Mouse (Mus musculus) myocyte (in vitro differentiated cells): ENCODE results near the gene Fam189a1.

Experiments
- CEBPB ChIP-seq: IDR thresholded peaks from 2 replicates; pipeline ENCODE4 v1.6.1; 2011; ENCODE audit warnings: mild to moderate bottlenecking, moderate library complexity; ENCODE audit not compliant: poor library complexity, insufficient read depth, severe bottlenecking
- E2F4 ChIP-seq: IDR thresholded peaks from one replicate; pipeline ENCODE4 v1.6.1; 2011; ENCODE audit warnings: mild to moderate bottlenecking, control low read depth, moderate library complexity; ENCODE audit not compliant: insufficient read depth
- MYOD1 ChIP-seq, 3 experiments: IDR thresholded peaks; one replicate each; pipeline ENCODE4 v1.6.1; 2011; ENCODE audit warnings: control low read depth in 2 of 3, low read depth in 2 of 3, mild to moderate bottlenecking in 2 of 3, moderate library complexity in 1 of 3; ENCODE audit not compliant: insufficient read length in 2 of 3, control insufficient read depth in 1 of 3
- POLR2A ChIP-seq: IDR thresholded peaks from one replicate; pipeline ENCODE4 v1.6.1; 2011; ENCODE audit warnings: low read depth, mild to moderate bottlenecking, control low read depth, moderate library complexity; ENCODE audit not compliant: insufficient read length
- POLR2AphosphoS2 ChIP-seq: IDR thresholded peaks from one replicate; pipeline ENCODE4 v1.6.1; 2011; ENCODE audit warnings: low read depth, control low read depth; ENCODE audit not compliant: insufficient read length
- REST ChIP-seq: IDR thresholded peaks from one replicate; pipeline ENCODE4 v1.6.1; 2011; ENCODE audit warnings: mild to moderate bottlenecking, control low read depth, moderate library complexity; ENCODE audit not compliant: insufficient read depth, insufficient read length
- TCF12 ChIP-seq: IDR thresholded peaks from one replicate; pipeline ENCODE4 v1.6.1; 2011; ENCODE audit warnings: mild to moderate bottlenecking, control low read depth; ENCODE audit not compliant: poor library complexity, insufficient read depth, severe bottlenecking
- USF1 ChIP-seq: IDR thresholded peaks from one replicate; pipeline ENCODE4 v1.6.1; 2011; ENCODE audit warnings: low read depth, mild to moderate bottlenecking, control low read depth, moderate library complexity

DNA sequence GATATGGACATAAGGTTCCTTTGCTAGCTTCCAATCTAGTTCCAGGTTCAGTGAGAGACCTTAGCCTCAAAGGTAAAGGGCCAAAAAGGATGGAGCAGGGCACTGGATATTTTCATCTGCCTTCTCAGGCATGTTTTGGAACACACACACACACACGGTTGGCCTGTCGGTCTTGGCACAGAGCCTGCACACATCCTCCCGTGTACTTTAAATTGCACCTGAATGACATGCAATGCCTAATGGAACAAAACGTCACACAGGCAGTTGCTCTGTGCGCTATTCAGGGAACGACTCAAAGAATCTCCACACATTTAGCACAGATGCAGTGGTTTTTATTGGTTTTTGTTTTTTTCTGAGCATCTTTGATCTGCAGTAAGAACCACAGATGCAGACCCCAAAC is 11.5 kb downstream of the Fam189a1 start:
- TF ChIP-seq USF1 (no peak), POLR2A (no peak), TCF12 (no peak), CEBPB (no peak), REST (no peak), MYOD1 (IDR thresholded peaks at IDR 0.05; ENCODE audit: control insufficient read depth in 1 of 3, insufficient read length in 2 of 3, low read depth in 2 of 3) (no peak), E2F4 (no peak), POLR2AphosphoS2 (no peak)
